Mouse (Mus musculus) neural tube, embryonic 12.5 days (tissue): ENCODE measurements around the gene Nelfb. TPM values are rescaled to one million over a fixed set of nuclear protein-coding genes. Genes with fewer than 3 reads are reported as not detected.
A peak's percentile ranks its signal among the peaks of the same experiment; 100 is the strongest.

ENCODE experiments used
- ATAC-seq: fragments of 200-750 bp; cut with Nextera tagmentation; 2 replicates; pipeline ENCODE4 v1.8.0; 2017; ENCODE audit warnings: low read depth, mild to moderate bottlenecking, moderate TSS enrichment, moderate library complexity; ENCODE audit not compliant: low FRiP score
- H3K27ac ChIP-seq: fragments of 300-500 bp; sonication (generic); 2 replicates; pipeline ENCODE4 v1.5.1; 2016
- H3K27me3 ChIP-seq: fragments of 300-500 bp; sonication (generic); replicated peaks from 2 replicates; pipeline ENCODE4 v1.6.1; 2016; ENCODE audit warnings: mild to moderate bottlenecking
- H3K36me3 ChIP-seq: fragments of 300-500 bp; sonication (generic); 2 replicates; pipeline ENCODE4 v1.6.1; 2016; ENCODE audit warnings: mild to moderate bottlenecking
- H3K4me1 ChIP-seq: fragments of 300-500 bp; sonication (generic); 2 replicates; pipeline ENCODE4 v1.6.1; 2016
- H3K4me2 ChIP-seq: fragments of 300-500 bp; sonication (generic); replicated peaks from 2 replicates; pipeline ENCODE4 v1.6.1; 2016; ENCODE audit warnings: mild to moderate bottlenecking
- H3K4me3 ChIP-seq: fragments of 300-500 bp; sonication (generic); 2 replicates; pipeline ENCODE4 v1.5.1; 2016
- H3K9ac ChIP-seq: fragments of 300-500 bp; sonication (generic); 2 replicates; pipeline ENCODE4 v1.6.1; 2016; ENCODE audit warnings: mild to moderate bottlenecking
- H3K9me3 ChIP-seq: fragments of 300-500 bp; sonication (generic); 2 replicates; pipeline ENCODE4 v1.6.1; 2016; ENCODE audit warnings: mild to moderate bottlenecking
- WGBS: fragments of 180-500 bp; shearing (Covaris S2); methylation state at CpG from one replicate; pipeline ENCODE4 v1.1.7; 2016; 5-methylcytosine and 5-hydroxymethylcytosine counted together
- polyA plus RNA-seq: library from polyadenylated mRNA; unstranded; fragments of >200 nt; fragmentation: Nextera tagmentation; extraction: Ambion mirVana; gene quantifications from 2 replicates; pipeline ENCODE4 v1.2.1, GENCODE M21; 2016

Gene Nelfb
- polyA plus RNA-seq, 1 experiment from 2014 or later, result 106 TPM

GRCm38 (mm10) chr2:25194006-25194405 lies 17.3 kb downstream of the Nelfb start:
- Histone ChIP-seq H3K4me1 (peaks cover 3% of the 10 kb centered on the region; the same call in 1 of the 2 replicates), H3K9me3 (no peaks in the 10 kb centered on the region), H3K9ac (no peak overlapping the region), H3K4me2 (no peak overlapping the region), H3K36me3 (peaks cover 15% of the 10 kb centered on the region), H3K27ac (no peak overlapping the region), H3K27me3 (peaks cover 32% of the 10 kb centered on the region), H3K4me3 (no peak overlapping the region)
- WGBS, result 85% methylated on average over 5 of the region's 5 CpGs
- ATAC-seq, result no peak

- H3K4me3 ChIP-seq, result no peak overlapping the region
- peaks cover 32% of the 10 kb centered on the region for H3K27me3 ChIP-seq
- no peak overlapping the region for H3K9ac ChIP-seq
- WGBS, result 2% methylated on average over 6 of the region's 6 CpGs
- H3K4me2 ChIP-seq, result peak overlapping the region; percentile 30; the same call in 1 of the 2 replicates
- no peak overlapping the region for H3K27ac ChIP-seq
- H3K9me3 ChIP-seq, result no peaks in the 10 kb centered on the region
- peaks cover 9% of the 10 kb centered on the region for H3K36me3 ChIP-seq
- peaks cover 3% of the 10 kb centered on the region; the same call in 1 of the 2 replicates for H3K4me1 ChIP-seq
- peak; percentile 79 for ATAC-seq
Observed at GRCm38 (mm10) chr2:25193330-25193770, 17.9 kb downstream of the Nelfb start.

GRCm38 (mm10) chr2:25187841-25188240 lies 23.4 kb downstream of the Nelfb start:
- Histone ChIP-seq H3K9ac (no peak overlapping the region), H3K4me1 (peaks cover 31% of the 10 kb centered on the region), H3K27ac (no peak overlapping the region), H3K27me3 (no peaks in the 10 kb centered on the region), H3K4me3 (no peak overlapping the region), H3K36me3 (peaks cover 8% of the 10 kb centered on the region; the same call in 1 of the 2 replicates), H3K9me3 (no peaks in the 10 kb centered on the region), H3K4me2 (no peak overlapping the region)
- 79% methylated on average over 6 of the region's 6 CpGs for WGBS
- ATAC-seq, result no peak

- no peak for ATAC-seq
- WGBS, result 34% methylated on average over 5 of the region's 5 CpGs
- Histone ChIP-seq H3K36me3 (peaks cover 8% of the 10 kb centered on the region; the same call in 1 of the 2 replicates), H3K9ac (peak overlapping the region; percentile 70; the same call in 1 of the 2 replicates), H3K4me1 (peaks cover 35% of the 10 kb centered on the region), H3K4me2 (peak overlapping the region; percentile 77), H3K4me3 (peak overlapping the region; percentile 48), H3K9me3 (no peaks in the 10 kb centered on the region), H3K27ac (0 out of 2 replicates have a peak overlapping the region, but pooled peaks have one; percentile 96), H3K27me3 (no peaks in the 10 kb centered on the region)
Observed at GRCm38 (mm10) chr2:25186575-25186930, 24.7 kb downstream of the Nelfb start.

GRCm38 (mm10) chr2:25185625-25186574 lies 25.4 kb downstream of the Nelfb start:
- WGBS, result under 1% methylated on average over 64 of the region's 64 CpGs
- Histone ChIP-seq H3K9ac (peak overlapping the region; percentile 70), H3K9me3 (no peaks in the 10 kb centered on the region), H3K4me3 (peak overlapping the region; percentile 48), H3K36me3 (peaks cover 8% of the 10 kb centered on the region; the same call in 1 of the 2 replicates), H3K27me3 (no peaks in the 10 kb centered on the region), H3K27ac (peak overlapping the region; percentile 96), H3K4me1 (peaks cover 38% of the 10 kb centered on the region), H3K4me2 (peak overlapping the region; percentile 77)
- peak; percentile 82 for ATAC-seq

DNA sequence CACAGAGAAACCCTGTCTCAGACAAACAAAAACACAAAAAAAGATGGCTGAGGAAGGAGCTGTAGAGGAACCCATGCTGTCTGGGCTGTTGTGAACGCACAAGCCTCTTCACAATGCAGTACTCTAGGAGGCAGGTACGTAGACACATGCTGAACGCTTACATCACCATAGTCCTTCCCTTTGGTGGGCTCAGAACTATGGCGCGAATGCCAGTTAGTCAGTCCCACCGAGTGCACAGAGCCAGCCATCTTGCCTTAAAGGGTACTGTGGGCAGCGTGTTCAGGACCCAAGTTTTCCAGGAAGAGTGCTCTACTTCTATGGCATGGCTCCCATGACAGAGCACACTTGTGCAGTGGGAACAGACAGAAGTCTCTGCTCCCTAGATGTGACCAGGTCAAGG lies 26.8 kb downstream of the Nelfb start:
- Histone ChIP-seq H3K27me3 (0 out of 2 replicates have a peak, but pooled peaks cover 3% of the 10 kb centered on the region), H3K27ac (peak overlapping the region; percentile 96; the same call in 1 of the 2 replicates), H3K36me3 (peaks cover 8% of the 10 kb centered on the region; the same call in 1 of the 2 replicates), H3K4me1 (peaks cover 46% of the 10 kb centered on the region), H3K9ac (no peak overlapping the region), H3K9me3 (no peaks in the 10 kb centered on the region), H3K4me3 (no peak overlapping the region; the same call in 1 of the 2 replicates), H3K4me2 (peak overlapping the region; percentile 77)
- ATAC-seq, result no peak
- WGBS, result 90% methylated on average over 7 of the region's 7 CpGs

DNA sequence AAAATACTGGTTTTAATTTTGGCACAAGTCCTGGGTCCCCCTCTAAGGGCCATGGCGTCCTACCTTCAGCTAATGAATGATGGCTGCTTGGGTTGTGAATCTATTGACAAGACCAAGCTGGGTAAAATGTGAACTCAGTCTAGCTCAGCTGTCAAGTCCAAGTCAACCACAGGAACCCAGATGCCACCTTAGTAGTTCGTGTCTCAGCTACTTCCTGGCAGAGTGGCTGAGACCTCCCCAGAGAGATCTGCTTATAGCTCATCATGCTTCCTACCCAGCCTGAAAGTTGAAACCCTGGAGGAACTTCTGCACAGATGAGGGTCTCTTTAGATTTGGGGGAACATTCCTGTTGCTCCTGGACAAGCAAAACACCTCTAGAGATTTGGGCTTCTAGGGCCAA lies 28.0 kb downstream of the Nelfb start:
- WGBS, result 44% methylated on average over 2 of the region's 2 CpGs
- Histone ChIP-seq H3K4me1 (peaks cover 57% of the 10 kb centered on the region), H3K27me3 (0 out of 2 replicates have a peak, but pooled peaks cover 3% of the 10 kb centered on the region), H3K9ac (0 out of 2 replicates have a peak overlapping the region, but pooled peaks have one; percentile 92), H3K4me2 (peak overlapping the region; percentile 77), H3K9me3 (no peaks in the 10 kb centered on the region), H3K4me3 (peak overlapping the region; percentile 82), H3K36me3 (peaks cover 8% of the 10 kb centered on the region; the same call in 1 of the 2 replicates), H3K27ac (no peak overlapping the region)
- ATAC-seq, result no peak

DNA sequence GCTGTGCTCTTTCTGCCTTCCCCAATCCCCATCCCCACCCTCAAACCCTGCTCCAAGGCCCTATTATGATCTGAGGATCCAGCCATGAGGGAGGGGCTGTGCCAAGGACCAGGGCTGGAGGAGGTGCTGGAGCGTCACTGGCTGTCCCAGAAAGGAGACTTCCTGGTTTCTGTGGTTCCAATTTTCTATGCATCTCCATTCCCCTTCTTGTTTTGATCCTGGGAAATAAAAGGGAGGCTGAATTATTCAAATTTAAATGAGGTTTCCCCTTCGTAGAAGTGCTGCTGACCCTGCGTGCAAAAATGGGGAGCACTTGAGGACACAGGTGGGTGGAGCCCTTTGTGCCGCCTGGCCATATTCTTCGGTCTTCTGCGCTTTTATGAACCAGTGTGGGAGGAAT lies 28.6 kb downstream of the Nelfb start:
- Histone ChIP-seq H3K27ac (0 out of 2 replicates have a peak overlapping the region, but pooled peaks have one; percentile 37), H3K9ac (peak overlapping the region; percentile 92; the same call in 1 of the 2 replicates), H3K36me3 (peaks cover 8% of the 10 kb centered on the region; the same call in 1 of the 2 replicates), H3K4me2 (peak overlapping the region; percentile 77), H3K4me3 (peak overlapping the region; percentile 82), H3K4me1 (peaks cover 63% of the 10 kb centered on the region), H3K9me3 (no peaks in the 10 kb centered on the region), H3K27me3 (0 out of 2 replicates have a peak, but pooled peaks cover 3% of the 10 kb centered on the region)
- WGBS, result 5% methylated on average over 6 of the region's 6 CpGs
- ATAC-seq, result no peak

DNA sequence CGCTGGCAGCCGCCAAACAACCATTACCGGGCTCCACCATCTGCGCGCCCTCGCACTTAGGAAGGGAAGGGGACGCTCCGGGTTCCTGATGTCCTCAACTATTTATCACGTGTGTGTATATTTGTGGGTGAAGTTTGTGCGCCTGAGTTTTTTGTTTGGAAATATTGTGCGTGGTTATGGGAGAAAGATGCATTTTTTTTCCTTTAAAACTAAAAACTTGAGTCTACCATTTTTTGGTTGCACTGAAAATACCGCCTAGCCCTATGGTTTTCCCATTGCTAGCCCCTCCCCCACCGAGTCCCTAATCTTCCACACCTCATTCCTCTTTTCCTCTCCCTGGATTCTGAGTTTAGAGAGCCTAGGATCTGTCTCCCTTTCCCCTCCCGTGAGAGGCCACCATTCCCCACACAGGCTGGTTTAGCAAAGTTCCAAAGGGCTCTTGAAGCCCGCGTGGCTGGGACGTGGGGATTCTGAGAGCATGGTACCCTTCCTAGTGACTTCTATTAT lies 29.3 kb downstream of the Nelfb start:
- H3K4me2 ChIP-seq, result peak overlapping the region; percentile 77
- under 1% methylated on average over 17 of the region's 17 CpGs for WGBS
- no peak for ATAC-seq

DNA sequence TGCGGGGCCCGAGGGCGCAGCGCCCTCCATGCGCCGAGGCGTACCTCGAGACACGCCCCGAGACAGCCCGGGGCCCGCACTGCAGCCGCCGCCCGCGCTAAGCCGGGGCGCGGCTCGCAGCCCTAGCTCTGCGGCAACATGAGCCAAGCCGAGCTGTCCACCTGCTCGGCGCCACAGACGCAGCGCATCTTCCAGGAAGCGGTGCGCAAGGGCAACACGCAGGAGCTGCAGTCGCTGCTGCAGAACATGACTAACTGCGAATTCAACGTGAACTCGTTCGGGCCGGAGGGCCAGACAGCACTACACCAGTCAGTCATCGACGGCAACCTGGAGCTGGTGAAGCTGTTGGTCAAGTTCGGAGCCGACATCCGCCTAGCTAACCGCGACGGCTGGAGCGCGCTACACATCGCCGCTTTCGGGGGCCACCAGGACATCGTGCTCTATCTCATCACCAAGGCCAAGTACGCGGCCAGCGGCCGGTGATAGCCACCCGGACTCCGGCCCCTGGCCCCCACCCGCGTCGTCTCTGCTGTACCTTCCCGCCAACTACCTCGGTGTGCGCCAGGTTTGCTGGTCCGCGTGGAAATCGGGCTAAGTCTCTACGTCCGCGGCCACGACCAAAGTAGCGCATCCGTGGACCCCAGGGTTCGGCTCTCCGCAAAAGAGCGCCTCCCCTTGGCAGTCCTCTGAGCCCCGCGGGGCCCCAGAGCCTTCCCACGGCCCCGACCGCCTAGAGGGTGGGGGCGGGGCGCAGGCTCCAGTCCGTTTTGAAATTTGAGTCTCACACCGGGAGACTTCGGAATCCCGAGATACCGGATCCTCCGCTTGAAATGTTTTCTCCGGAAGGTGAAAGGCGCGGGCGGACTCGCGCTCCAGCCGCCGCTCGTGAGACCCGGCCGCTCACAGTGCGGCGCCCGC lies 30.1 kb downstream of the Nelfb start:
- peak; percentile 31 for ATAC-seq
- Histone ChIP-seq H3K9ac (peak overlapping the region; percentile 92), H3K4me1 (peaks cover 78% of the 10 kb centered on the region), H3K4me2 (peak overlapping the region; percentile 77), H3K36me3 (peaks cover 8% of the 10 kb centered on the region; the same call in 1 of the 2 replicates), H3K27me3 (0 out of 2 replicates have a peak, but pooled peaks cover 3% of the 10 kb centered on the region), H3K4me3 (peak overlapping the region; percentile 82), H3K9me3 (no peaks in the 10 kb centered on the region), H3K27ac (peak overlapping the region; percentile 86)
- WGBS, result under 1% methylated on average over 99 of the region's 100 CpGs

More for the DNA sequence above, 29.3 kb downstream of the Nelfb start:
- Histone ChIP-seq H3K27me3 (0 out of 2 replicates have a peak, but pooled peaks cover 3% of the 10 kb centered on the region), H3K4me1 (peaks cover 70% of the 10 kb centered on the region), H3K36me3 (peaks cover 8% of the 10 kb centered on the region; the same call in 1 of the 2 replicates), H3K27ac (peak overlapping the region; percentile 86; the same call in 1 of the 2 replicates), H3K4me3 (peak overlapping the region; percentile 82), H3K9me3 (no peaks in the 10 kb centered on the region), H3K9ac (peak overlapping the region; percentile 92)

DNA sequence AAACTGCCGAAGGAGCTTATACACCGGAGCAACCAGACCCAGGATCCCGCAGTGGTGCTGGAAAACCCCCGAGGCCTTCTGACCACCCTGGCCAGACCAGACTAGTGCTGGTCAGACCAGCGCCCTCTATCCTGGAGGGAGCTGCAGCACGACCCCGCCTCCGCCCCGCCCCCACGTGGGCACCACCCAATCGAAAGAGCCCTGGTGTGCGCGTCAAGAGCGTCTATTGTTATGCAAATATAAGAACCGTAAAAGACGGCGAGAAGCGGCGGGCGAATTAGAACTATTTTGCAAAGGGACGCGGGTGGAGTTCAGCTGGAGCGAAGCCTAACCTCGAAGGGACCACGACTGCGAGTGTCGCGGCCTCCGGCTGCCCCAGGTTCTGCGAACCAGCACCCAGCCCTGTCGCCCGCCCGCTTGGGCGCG lies 30.8 kb downstream of the Nelfb start, which contains the start of gene Nrarp:
Nrarp (plus strand) TSS at position 281 of the 426 bp plus-strand sequence.
- H3K27ac ChIP-seq, result peak within 1 kb of the TSS; percentile 86
- H3K9me3 ChIP-seq, result no peaks in the 10 kb centered on the region
- ATAC-seq, result peak; percentile 86
- H3K4me1 ChIP-seq, result peaks cover 78% of the 10 kb centered on the region
- H3K4me2 ChIP-seq, result peak within 1 kb of the TSS; percentile 77
- H3K9ac ChIP-seq, result peak within 1 kb of the TSS; percentile 92
- peak within 1 kb of the TSS; percentile 82 for H3K4me3 ChIP-seq
- WGBS, result under 1% methylated on average over 35 of the region's 35 CpGs
- H3K27me3 ChIP-seq, result 0 out of 2 replicates have a peak, but pooled peaks cover 3% of the 10 kb centered on the region
- H3K36me3 ChIP-seq, result peaks cover 8% of the 10 kb centered on the region; the same call in 1 of the 2 replicates
